Comparison of ENCODE assay signal across 9 mouse cellular contexts in the genomic region with DNA sequence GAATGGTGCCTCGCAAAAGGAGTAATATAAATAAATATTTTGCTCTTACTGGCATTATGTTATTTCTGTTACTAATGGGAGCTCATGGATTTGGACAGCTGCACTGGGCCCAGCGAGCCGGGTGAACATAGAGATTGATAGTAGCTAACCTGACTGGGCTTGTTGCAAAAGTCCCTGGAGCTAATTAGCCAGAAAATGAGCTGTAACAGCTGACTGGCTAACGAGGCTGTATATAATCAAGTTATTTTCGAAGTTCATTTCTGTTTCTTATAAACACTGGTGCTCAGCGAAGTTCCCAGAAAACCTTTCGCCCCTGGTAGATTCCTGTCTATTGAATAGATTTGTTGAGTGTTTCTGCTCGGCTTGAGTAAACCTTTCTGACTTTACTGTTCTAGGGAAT. TPM values are rescaled to one million over a fixed set of nuclear protein-coding genes. Genes with fewer than 3 reads are reported as not detected.
DNase-seq lines count a peak whose midpoint lies in the region; ATAC-seq and TF ChIP-seq lines count a peak whose summit lies in the region.
"Had no signal": no experiment of that assay in that cellular context is flagged by ENCODE, and none has a peak within 500 bp of the region (broad histone marks: within the 10 kb centered on the region; RNA-seq: fewer than 3 reads in every experiment).

No protein-coding gene starts in this region.

- TF ChIP-seq CTCF in gastrocnemius, adult 2 months (IDR thresholded peaks at IDR 0.05), result no peak

- 62% methylated on average over 8 of the region's 8 CpGs for WGBS in lung, embryonic 15.5 days
- WGBS in intestine, embryonic 16.5 days, result 60% methylated on average over 8 of the region's 8 CpGs
- WGBS in stomach, embryonic 14.5 days, result 64% methylated on average over 8 of the region's 8 CpGs

- intact Hi-C loops in gastrocnemius, adult 2 months (cut with DNase I), result no loop called here
- intact Hi-C loops in gastrocnemius, postnatal 14 days (cut with DNase I; ENCODE audit: low total_unique reads), result no loop called here

- H3K27me3 ChIP-seq in lung, embryonic 15.5 days, result no peaks in the 10 kb centered on the region
- H3K27me3 ChIP-seq in intestine, embryonic 16.5 days (replicated peaks; ENCODE audit: control insufficient read depth, insufficient read depth, low read length), result no peaks in the 10 kb centered on the region
- no peaks in the 10 kb centered on the region for H3K27me3 ChIP-seq in stomach, embryonic 14.5 days (ENCODE audit: control insufficient read depth, insufficient read depth, low read length)

- DNase-seq in gastrocnemius, adult 2 months, result no peak
- DNase-seq in gastrocnemius, postnatal 14 days, result no peak
- no peak for DNase-seq in lung, postnatal 36 days
- no peak for DNase-seq in frontal cortex, postnatal 25 days (ENCODE audit: low spot score in 2 of 2)
- DNase-seq in spleen, postnatal 4 days (ENCODE audit: low spot score in 2 of 2), result no peak
- DNase-seq: B cell, adult 2 months had no signal

- H3K4me2 ChIP-seq in lung, embryonic 15.5 days, result peak overlapping the region; percentile 45
- H3K4me2 ChIP-seq in intestine, embryonic 16.5 days (ENCODE audit: low read depth, low read length), result no peak overlapping the region; the same call in 1 of the 2 replicates
- H3K4me2 ChIP-seq in stomach, embryonic 14.5 days (replicated peaks; ENCODE audit: low read depth, low read length), result peak overlapping the region; percentile 30

- peak overlapping the region; percentile 64 for H3K4me3 ChIP-seq in gastrocnemius, adult 2 months
- no peak overlapping the region for H3K4me3 ChIP-seq in lung, embryonic 15.5 days
- H3K4me3 ChIP-seq in intestine, embryonic 16.5 days (ENCODE audit: low read length), result no peak overlapping the region
- H3K4me3 ChIP-seq in stomach, embryonic 14.5 days (ENCODE audit: low read depth, low read length), result no peak overlapping the region

- H3K36me3 ChIP-seq in lung, embryonic 15.5 days, result peaks cover 8% of the 10 kb centered on the region; the same call in 1 of the 2 replicates
- peaks cover 6% of the 10 kb centered on the region; the same call in 1 of the 2 replicates for H3K36me3 ChIP-seq in intestine, embryonic 16.5 days (ENCODE audit: control insufficient read depth, insufficient read depth, low read length)
- H3K36me3 ChIP-seq in stomach, embryonic 14.5 days (ENCODE audit: control insufficient read depth, insufficient read depth, low read length), result no peaks in the 10 kb centered on the region

- H3K9me3 ChIP-seq in lung, embryonic 15.5 days, result no peaks in the 10 kb centered on the region
- H3K9me3 ChIP-seq in intestine, embryonic 16.5 days (ENCODE audit: control insufficient read depth, low read length), result no peaks in the 10 kb centered on the region
- no peaks in the 10 kb centered on the region for H3K9me3 ChIP-seq in stomach, embryonic 14.5 days (ENCODE audit: control insufficient read depth, low read depth, low read length)

- ATAC-seq in lung, embryonic 15.5 days (ENCODE audit: borderline replicate concordance, extremely low read depth, low FRiP score, low TSS enrichment), result no peak
- ATAC-seq in intestine, embryonic 16.5 days, result no peak
- no peak for ATAC-seq in stomach, embryonic 14.5 days (ENCODE audit: insufficient number of reproducible peaks, insufficient read depth, low FRiP score, low read depth)

- no peak overlapping the region for H3K9ac ChIP-seq in lung, embryonic 15.5 days
- no peak overlapping the region for H3K9ac ChIP-seq in intestine, embryonic 16.5 days (ENCODE audit: low read depth, low read length)
- H3K9ac ChIP-seq in stomach, embryonic 14.5 days (replicated peaks; ENCODE audit: low read depth, low read length), result no peak overlapping the region

- peaks cover 24% of the 10 kb centered on the region for H3K4me1 ChIP-seq in lung, embryonic 15.5 days
- H3K4me1 ChIP-seq in intestine, embryonic 16.5 days (ENCODE audit: control insufficient read depth, insufficient read depth, low read length), result peaks cover 8% of the 10 kb centered on the region
- H3K4me1 ChIP-seq in stomach, embryonic 14.5 days (ENCODE audit: control insufficient read depth, insufficient read depth, low read length), result 0 out of 2 replicates have a peak, but pooled peaks cover 8% of the 10 kb centered on the region

- peak overlapping the region; percentile 38; the same call in 1 of the 2 replicates for H3K27ac ChIP-seq in gastrocnemius, adult 2 months
- H3K27ac ChIP-seq in lung, embryonic 15.5 days, result peak overlapping the region; percentile 49; the same call in 1 of the 2 replicates
- H3K27ac ChIP-seq in intestine, embryonic 16.5 days (ENCODE audit: low read length), result peak overlapping the region; percentile 63; the same call in 1 of the 2 replicates
- H3K27ac ChIP-seq in stomach, embryonic 14.5 days (ENCODE audit: low read length), result peak overlapping the region; percentile 18; the same call in 1 of the 2 replicates

RNA-seq across cellular contexts. Expression of gene 4930550C14Rik, which starts 0.9 kb away (rescaled TPM):
- under 1 TPM in 1 of 2 experiments, not detected in 1; 0.39 TPM for total RNA-seq in gastrocnemius, adult 2 months (2021)
- total RNA-seq in gastrocnemius, postnatal 14 days (2021), result under 1 TPM in 1 of 2 experiments, not detected in 1; 0.21 TPM
- polyA plus RNA-seq in lung, embryonic 15.5 days (2015; fragmentation: Nextera tagmentation; extraction: Ambion mirVana), result 1.7 and 1.9 TPM in 2 replicates
- 0.23 and 0.44 TPM in 2 replicates for polyA plus RNA-seq in intestine, embryonic 16.5 days (2015; fragmentation: Nextera tagmentation; extraction: Ambion mirVana)
- 0.61 and 1.0 TPM in 2 replicates for polyA plus RNA-seq in stomach, embryonic 14.5 days (2014; fragmentation: Nextera tagmentation; extraction: Ambion mirVana)

RNA-seq across cellular contexts. Expression of gene Kdelc2, which starts 19.2 kb away (rescaled TPM):
- 1 to 10 TPM; 4.2 to 5.4 TPM for total RNA-seq in gastrocnemius, adult 2 months (2021)
- total RNA-seq in gastrocnemius, postnatal 14 days (2021), result 10 to 100 TPM in 1 of 2 experiments, 1 to 10 TPM in 1; 7.3 to 10.1 TPM
- 49.1 and 53.0 TPM in 2 replicates for polyA plus RNA-seq in lung, embryonic 15.5 days (2015; fragmentation: Nextera tagmentation; extraction: Ambion mirVana)
- polyA plus RNA-seq in intestine, embryonic 16.5 days (2015; fragmentation: Nextera tagmentation; extraction: Ambion mirVana), result 23.9 and 25.2 TPM in 2 replicates
- 29.5 and 34.3 TPM in 2 replicates for polyA plus RNA-seq in stomach, embryonic 14.5 days (2014; fragmentation: Nextera tagmentation; extraction: Ambion mirVana)
